Mouse (Mus musculus) testis, adult 2 months (tissue): ENCODE data around the gene Slc15a2.

Experiments
- CTCF ChIP-seq: fragments of 200-500 bp; IDR thresholded peaks from 2 replicates; pipeline ENCODE4 v1.5.1; 2012; ENCODE audit warnings: low read depth, mild to moderate bottlenecking, inconsistent platforms, low read length, moderate library complexity; ENCODE audit not compliant: control insufficient read depth, insufficient read depth, insufficient replicate concordance
- POLR2A ChIP-seq: fragments of 200-500 bp; IDR thresholded peaks from 2 replicates; pipeline ENCODE4 v1.6.1; 2012; ENCODE audit warnings: low read depth, mild to moderate bottlenecking, inconsistent platforms, low read length, moderate library complexity; ENCODE audit not compliant: control insufficient read depth

GRCm38 (mm10) chr16:36732572-36732971, 52.2 kb downstream of the Slc15a2 start:
- TF ChIP-seq CTCF (no peak), POLR2A (no peak)
